Mouse (Mus musculus) kidney, adult 2 months (tissue): ENCODE measurements around the gene Cdh13.
"Not testable (repeated sequence)": the region's sequence is repeated elsewhere in the genome, so short reads cannot be mapped to it uniquely, and the experiment has no call there.

Experiments
- CTCF ChIP-seq: fragments of 200-500 bp; conservative IDR thresholded peaks from 2 replicates; pipeline ENCODE4 v1.5.1; 2011; ENCODE audit warnings: low read depth, mild to moderate bottlenecking, control low read depth, low read length, moderate library complexity, mixed read lengths; ENCODE audit not compliant: insufficient read depth, insufficient read length
- POLR2A ChIP-seq: fragments of 200-500 bp; IDR thresholded peaks from one replicate; pipeline ENCODE4 v1.6.1; 2011; ENCODE audit warnings: low read depth, low read length, control low read depth

- not testable (repeated sequence) for TF ChIP-seq POLR2A
- TF ChIP-seq CTCF, result peak; percentile 75
These were observed 1014.2 kb downstream of the Cdh13 start for GRCm38 (mm10) chr8:119297752-119298151.
